Mouse (Mus musculus): ENCODE measurements around the gene Angptl1.

DNA sequence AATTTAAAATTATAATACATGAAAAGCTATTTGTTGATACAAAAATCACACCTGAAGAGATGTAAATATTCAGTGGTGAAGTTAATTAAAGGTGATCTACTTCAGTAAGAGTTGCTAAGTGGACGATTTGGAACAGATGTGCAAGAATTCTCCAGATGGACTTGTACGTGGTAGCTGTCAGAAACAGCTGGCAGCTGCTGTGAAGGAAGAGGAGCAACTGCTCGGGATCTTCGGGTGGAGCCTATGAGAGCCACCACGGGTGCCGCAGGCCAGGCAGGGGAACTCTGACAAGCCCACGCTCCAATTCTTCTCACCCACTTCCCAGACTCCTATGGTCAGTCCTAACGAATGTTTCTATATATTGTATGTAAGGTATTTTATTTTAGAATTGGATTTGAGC lies 25.6 kb upstream of the Angptl1 start:
- TF ChIP-seq GATA1 (IDR thresholded peaks at IDR 0.05; ENCODE audit: low read length): no peak
- TF ChIP-seq TAL1 (IDR thresholded peaks at IDR 0.05; ENCODE audit: low read length): no peak
